Mouse (Mus musculus) stomach, postnatal 0 days (tissue): ENCODE measurements at regions not wholly inside any gene's neighbourhood (a gene's known extent, or its start where the extent isn't known, plus 50 kb on each side); places are given as distances from the start of the nearest gene placed in this dataset.

Source experiments
- ATAC-seq: fragments of 200-750 bp; cut with Nextera tagmentation; 2 replicates; pipeline ENCODE4 v1.8.0; 2017; ENCODE audit not compliant: low FRiP score, low TSS enrichment
- DNase-seq: peaks from one replicate; pipeline ENCODE4 v3.0.0-alpha.2; 2016; ENCODE audit warnings: low spot score
- H3K27ac ChIP-seq: fragments of 300-500 bp; sonication (generic); replicated peaks from 2 replicates; pipeline ENCODE4 v1.5.1; 2014; ENCODE audit warnings: mild to moderate bottlenecking, control low read depth
- H3K27me3 ChIP-seq: fragments of 300-500 bp; sonication (generic); 2 replicates; pipeline ENCODE4 v1.6.1; 2014; ENCODE audit warnings: low read length; ENCODE audit not compliant: control insufficient read depth, insufficient read depth
- H3K36me3 ChIP-seq: fragments of 300-500 bp; sonication (generic); 2 replicates; pipeline ENCODE4 v1.6.1; 2014; ENCODE audit warnings: low read length, mixed read lengths; ENCODE audit not compliant: control insufficient read depth, insufficient read depth
- H3K4me1 ChIP-seq: fragments of 300-500 bp; sonication (generic); replicated peaks from 2 replicates; pipeline ENCODE4 v1.6.1; 2014; ENCODE audit warnings: antibody characterized with exemption; ENCODE audit not compliant: control insufficient read depth, insufficient read depth
- H3K4me2 ChIP-seq: fragments of 300-500 bp; sonication (generic); replicated peaks from 2 replicates; pipeline ENCODE4 v1.6.1; 2014; ENCODE audit warnings: low read depth, mild to moderate bottlenecking, control low read depth, moderate library complexity
- H3K4me3 ChIP-seq: fragments of 300-500 bp; sonication (generic); 2 replicates; pipeline ENCODE4 v1.5.1; 2014; ENCODE audit warnings: low read depth, low read length, control low read depth
- H3K9ac ChIP-seq: fragments of 300-500 bp; sonication (generic); 2 replicates; pipeline ENCODE4 v1.6.1; 2014; ENCODE audit warnings: mild to moderate bottlenecking, low read length, control low read depth, mixed read lengths
- H3K9me3 ChIP-seq: fragments of 300-500 bp; sonication (generic); 2 replicates; pipeline ENCODE4 v1.6.1; 2016; ENCODE audit warnings: low read length; ENCODE audit not compliant: control insufficient read depth
- CTCF ChIP-seq: IDR thresholded peaks from 2 replicates; pipeline ENCODE4 v1.5.1; 2016; ENCODE audit warnings: antibody characterized with exemption, low read depth, mild to moderate bottlenecking, moderate library complexity
- EP300 ChIP-seq: optimal IDR thresholded peaks from 2 replicates; pipeline ENCODE3; 2016; ENCODE audit warnings: antibody characterized with exemption
- WGBS: fragments of 180-500 bp; shearing (Covaris S2); extraction: QIAGEN DNeasy Blood & Tissue Kit; methylation state at CpG from one replicate; pipeline ENCODE4 v1.1.7; 2014; 5-methylcytosine and 5-hydroxymethylcytosine counted together

DNA sequence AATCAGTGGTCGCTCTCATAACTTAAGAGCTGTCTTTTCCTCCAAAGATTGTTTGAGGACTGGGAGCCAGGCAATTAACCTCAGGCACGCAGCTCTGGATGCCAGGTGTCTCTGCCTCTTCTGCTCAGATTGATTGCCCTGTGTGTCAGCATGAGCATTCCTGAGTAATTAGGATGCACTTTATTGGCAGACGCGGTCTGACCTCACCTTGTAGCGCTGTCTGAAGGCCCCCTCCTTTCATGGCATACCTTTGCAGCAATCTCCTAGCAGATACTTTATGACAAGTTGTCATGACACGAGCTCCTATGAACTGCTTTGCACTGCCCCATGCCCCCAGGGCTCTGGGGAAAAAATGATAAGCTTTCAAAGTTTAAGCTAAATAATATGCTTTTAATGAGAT is 114.1 kb upstream of the Eef1e1 start:
- H3K4me3 ChIP-seq: no peak overlapping the region
- no peak for DNase-seq
- no peak overlapping the region for H3K27ac ChIP-seq
- no peaks in the 10 kb centered on the region for H3K4me1 ChIP-seq
- TF ChIP-seq CTCF (no peak), EP300 (no peak)
- no peak overlapping the region for H3K4me2 ChIP-seq
- ATAC-seq: no peak
- no peak overlapping the region for H3K9ac ChIP-seq
- H3K27me3 ChIP-seq: no peaks in the 10 kb centered on the region
- WGBS: 25% methylated on average over 6 of the region's 6 CpGs
- no peaks in the 10 kb centered on the region for H3K36me3 ChIP-seq
- H3K9me3 ChIP-seq: no peaks in the 10 kb centered on the region

DNA sequence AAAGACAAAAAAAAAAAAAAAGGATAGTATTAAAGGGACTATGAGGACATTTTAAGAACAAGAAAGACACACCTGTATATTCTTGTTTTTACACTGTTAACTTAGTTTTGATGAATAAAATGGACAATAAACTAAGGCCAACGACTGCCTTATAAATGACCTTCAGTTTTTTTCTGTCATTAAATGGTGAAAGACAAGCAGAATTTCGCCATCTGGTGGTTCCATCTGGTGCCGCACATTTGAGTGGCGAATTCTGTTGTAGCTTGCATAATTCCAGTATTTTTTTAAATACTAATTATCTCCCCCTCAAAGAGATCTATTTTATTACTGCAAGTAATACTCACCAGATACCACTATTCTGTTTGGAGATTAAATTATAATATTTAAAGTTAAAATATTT is 107.3 kb upstream of the Eef1e1 start:
- DNase-seq (peak; percentile 28), ATAC-seq (no peak)
- Histone ChIP-seq H3K4me2 (no peak overlapping the region), H3K9me3 (no peaks in the 10 kb centered on the region), H3K4me3 (no peak overlapping the region), H3K36me3 (no peaks in the 10 kb centered on the region), H3K9ac (no peak overlapping the region), H3K4me1 (no peaks in the 10 kb centered on the region), H3K27me3 (no peaks in the 10 kb centered on the region), H3K27ac (no peak overlapping the region)
- WGBS: 27% methylated on average over 4 of the region's 4 CpGs
- TF ChIP-seq EP300 (no peak), CTCF (peak; percentile 72)

GRCm38 (mm10) chr13:38760261-38760660 is 101.4 kb upstream of the Eef1e1 start:
- WGBS: 88% methylated on average over 3 of the region's 3 CpGs
- DNase-seq (no peak), ATAC-seq (no peak)
- no peak overlapping the region for H3K27ac ChIP-seq
- H3K4me2 ChIP-seq: no peak overlapping the region
- no peaks in the 10 kb centered on the region for H3K36me3 ChIP-seq
- H3K9me3 ChIP-seq: no peaks in the 10 kb centered on the region
- H3K27me3 ChIP-seq: no peaks in the 10 kb centered on the region
- TF ChIP-seq EP300 (no peak), CTCF (no peak)
- H3K9ac ChIP-seq: no peak overlapping the region
- H3K4me1 ChIP-seq: no peaks in the 10 kb centered on the region
- H3K4me3 ChIP-seq: no peak overlapping the region

DNA sequence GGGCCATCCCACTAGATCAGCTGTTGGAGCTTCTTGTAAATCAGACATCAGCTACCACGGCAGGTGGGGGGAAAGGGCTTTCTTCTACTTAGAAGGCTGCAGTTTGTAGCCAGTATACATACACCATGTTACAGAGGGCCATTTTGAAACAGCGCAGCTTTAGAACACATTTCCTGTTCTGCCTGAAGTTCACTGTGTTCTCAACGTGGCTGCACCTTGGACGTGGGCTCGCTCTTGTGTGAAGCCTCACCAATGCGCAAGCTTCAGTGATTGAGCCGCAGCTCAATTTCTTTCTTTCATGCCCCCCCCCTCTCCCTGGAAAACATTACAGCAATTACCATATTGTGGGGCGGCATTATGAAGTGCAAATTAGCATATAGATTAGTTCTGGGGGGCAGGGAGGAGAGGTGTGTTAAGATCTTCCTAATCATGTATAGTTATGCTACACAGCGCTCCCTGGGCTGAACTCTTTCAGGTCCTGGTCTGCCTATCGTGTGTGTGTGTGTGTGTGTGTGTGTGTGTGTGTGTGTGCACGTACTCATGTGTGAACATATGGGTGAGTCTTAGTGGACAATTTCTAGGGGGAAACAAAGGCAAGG is 97.9 kb upstream of the Eef1e1 start:
- DNase-seq: no peak
- Histone ChIP-seq H3K4me1 (no peaks in the 10 kb centered on the region), H3K9me3 (no peaks in the 10 kb centered on the region), H3K4me2 (no peak overlapping the region), H3K27me3 (no peaks in the 10 kb centered on the region), H3K4me3 (no peak overlapping the region), H3K9ac (no peak overlapping the region), H3K36me3 (no peaks in the 10 kb centered on the region), H3K27ac (no peak overlapping the region)
- TF ChIP-seq CTCF (no peak), EP300 (no peak)
- WGBS: 83% methylated on average over 11 of the region's 11 CpGs
- no peak for ATAC-seq

DNA sequence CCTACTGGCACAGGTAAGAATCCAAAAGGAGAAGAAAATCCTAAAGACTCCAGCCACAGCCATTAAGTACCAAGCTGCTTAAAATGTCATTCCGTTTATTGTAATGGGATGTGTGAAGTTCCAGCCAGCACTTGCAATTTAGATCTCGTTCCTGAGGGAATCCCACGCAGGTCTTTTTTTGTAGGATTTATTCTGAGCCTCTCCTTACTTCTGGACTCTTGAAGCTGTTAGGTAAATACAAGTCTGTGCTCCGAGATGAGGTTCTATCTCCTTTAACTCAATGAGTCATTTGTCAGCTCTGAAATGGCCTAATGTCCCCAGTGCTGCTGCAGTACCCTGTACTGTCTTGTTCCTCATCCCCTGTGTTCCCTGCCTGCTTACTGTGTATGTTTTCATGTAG is 94.9 kb upstream of the Eef1e1 start:
- Histone ChIP-seq H3K27me3 (no peaks in the 10 kb centered on the region), H3K27ac (no peak overlapping the region), H3K4me1 (no peaks in the 10 kb centered on the region), H3K4me3 (no peak overlapping the region), H3K36me3 (no peaks in the 10 kb centered on the region), H3K9ac (no peak overlapping the region), H3K9me3 (no peaks in the 10 kb centered on the region), H3K4me2 (no peak overlapping the region)
- no peak for ATAC-seq
- DNase-seq: no peak
- WGBS: 69% methylated on average over 4 of the region's 4 CpGs
- TF ChIP-seq EP300 (no peak), CTCF (no peak)

DNA sequence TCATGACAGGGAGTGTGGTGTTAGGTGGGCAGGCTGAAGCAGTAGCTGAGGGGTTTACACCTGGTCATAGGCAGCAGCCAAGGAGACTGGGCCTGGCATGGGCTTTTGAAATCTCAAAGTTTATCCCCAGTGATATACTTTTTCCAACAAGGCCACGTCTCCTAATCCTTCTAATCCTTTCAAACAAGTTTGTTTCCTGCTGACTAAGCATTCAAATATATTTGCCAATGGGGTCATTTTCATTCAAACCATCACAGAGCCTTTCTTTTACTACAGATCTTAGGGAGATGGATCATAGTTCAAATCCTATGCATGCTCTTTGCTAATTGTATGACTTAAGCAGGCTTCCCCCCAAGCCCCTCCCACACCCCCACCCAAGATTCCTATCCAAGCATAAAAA is 93.0 kb upstream of the Eef1e1 start:
- 76% methylated on average over 1 of the region's 1 CpGs for WGBS
- DNase-seq: no peak
- TF ChIP-seq CTCF (no peak), EP300 (no peak)
- no peak overlapping the region for H3K27ac ChIP-seq
- H3K4me1 ChIP-seq: no peaks in the 10 kb centered on the region
- H3K4me2 ChIP-seq: no peak overlapping the region
- no peaks in the 10 kb centered on the region for H3K36me3 ChIP-seq
- H3K4me3 ChIP-seq: no peak overlapping the region
- no peaks in the 10 kb centered on the region for H3K9me3 ChIP-seq
- no peak for ATAC-seq
- no peak overlapping the region for H3K9ac ChIP-seq
- no peaks in the 10 kb centered on the region for H3K27me3 ChIP-seq
